In the genomic region with DNA sequence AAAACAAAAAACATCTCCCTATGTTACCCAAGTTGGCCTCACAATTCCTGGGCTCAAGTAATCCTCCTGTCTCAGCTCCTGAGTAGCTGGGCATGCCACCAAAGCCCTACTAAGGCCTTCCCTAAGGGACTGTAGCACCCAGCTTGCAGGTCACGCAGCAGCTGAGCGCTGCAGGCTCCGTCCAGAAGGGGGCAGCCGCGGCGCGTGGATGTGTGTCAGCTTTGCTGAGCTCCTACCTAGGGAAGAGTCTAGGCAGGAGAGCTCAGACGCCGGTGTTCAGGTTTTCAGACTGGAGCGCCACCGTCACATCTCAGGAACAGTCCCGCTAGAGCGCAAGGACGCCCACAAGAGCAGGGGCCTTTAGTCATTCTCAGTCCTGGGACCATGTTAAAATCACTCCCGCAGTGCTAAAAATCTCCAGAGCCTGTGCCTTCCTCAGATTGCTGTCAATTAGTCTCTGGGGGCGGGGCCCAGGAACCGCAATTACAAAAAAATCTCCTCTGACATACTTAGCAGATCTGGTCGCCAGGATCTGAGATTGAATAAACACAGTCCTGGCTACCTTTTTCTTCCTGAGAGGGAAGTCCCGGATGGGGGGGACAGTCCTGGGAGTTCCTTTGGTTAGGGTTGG, we compare ENCODE assay signal across 8 mouse cellular contexts. TPM values are rescaled to one million over a fixed set of nuclear protein-coding genes. Genes with fewer than 3 reads are reported as not detected.
DNase-seq lines count a peak whose midpoint lies in the region; ATAC-seq lines count a peak whose summit lies in the region.

No protein-coding gene starts in this region.

- no peak overlapping the region for H3K4me3 ChIP-seq in forebrain, embryonic 13.5 days
- no peak overlapping the region for H3K4me3 ChIP-seq in neural tube, embryonic 14.5 days (ENCODE audit: low read depth, low read length)

- ATAC-seq in CD4-positive, CD25-positive, alpha-beta regulatory T cell, adult 4 months: peak; percentile 69
- ATAC-seq in forebrain, embryonic 13.5 days: peak; percentile 87
- ATAC-seq in neural tube, embryonic 14.5 days (ENCODE audit: low read depth): peak; percentile 79

- peaks cover 26% of the 10 kb centered on the region for H3K27me3 ChIP-seq in forebrain, embryonic 13.5 days
- H3K27me3 ChIP-seq in neural tube, embryonic 14.5 days (ENCODE audit: control insufficient read depth, insufficient read depth, low read length): no peaks in the 10 kb centered on the region

- H3K9me3 ChIP-seq in forebrain, embryonic 13.5 days (replicated peaks): no peaks in the 10 kb centered on the region
- no peaks in the 10 kb centered on the region for H3K9me3 ChIP-seq in neural tube, embryonic 14.5 days (ENCODE audit: control insufficient read depth, low read length)

- H3K4me2 ChIP-seq in forebrain, embryonic 13.5 days: peak overlapping the region; percentile 49
- peak overlapping the region; percentile 19; the same call in 1 of the 2 replicates for H3K4me2 ChIP-seq in neural tube, embryonic 14.5 days (ENCODE audit: low read depth, low read length)

- intact Hi-C loops in heart, postnatal 14 days (cut with DNase I): loop anchor here (1.0 kb wide), 1 partner anchor 802 kb away; no protein-coding TSS in a partner anchor

- peaks cover 13% of the 10 kb centered on the region for H3K4me1 ChIP-seq in forebrain, embryonic 13.5 days
- H3K4me1 ChIP-seq in neural tube, embryonic 14.5 days (ENCODE audit: control insufficient read depth, insufficient read depth, low read length): peaks cover 3% of the 10 kb centered on the region; the same call in 1 of the 2 replicates

- no peaks in the 10 kb centered on the region for H3K36me3 ChIP-seq in forebrain, embryonic 13.5 days (ENCODE audit: poor library complexity, severe bottlenecking)
- H3K36me3 ChIP-seq in neural tube, embryonic 14.5 days (ENCODE audit: control insufficient read depth, insufficient read depth, low read length): no peaks in the 10 kb centered on the region

- peak; percentile 16 for DNase-seq in c-Kit-positive CD71-positive TER-119-negative erythroid progenitor cells, embryonic 14.5 days (ENCODE audit: low read depth)
- peak; percentile 85 to 91 for DNase-seq in heart, postnatal 14 days
- DNase-seq in kidney, postnatal 4 days: peak; percentile 93 to 94
- peak; percentile 81 to 85 for DNase-seq in lung, adult 18-20 months
- DNase-seq in telencephalon, adult 2 months (ENCODE audit: low read depth, low spot score): peak; percentile 43

- WGBS in forebrain, embryonic 13.5 days: 6% methylated on average over 19 of the region's 19 CpGs
- WGBS in neural tube, embryonic 14.5 days: 7% methylated on average over 19 of the region's 19 CpGs

- no peak overlapping the region for H3K9ac ChIP-seq in forebrain, embryonic 13.5 days
- no peak overlapping the region for H3K9ac ChIP-seq in neural tube, embryonic 14.5 days (replicated peaks; ENCODE audit: low read depth, low read length)

- no peak overlapping the region for H3K27ac ChIP-seq in forebrain, embryonic 13.5 days
- H3K27ac ChIP-seq in neural tube, embryonic 14.5 days (ENCODE audit: low read depth, low read length): no peak overlapping the region

RNA-seq across cellular contexts. Expression of a gene that starts 32.8 kb away (rescaled TPM):
- 1 to 10 TPM; 3.6 to 4.4 TPM for polyA plus RNA-seq in CD4-positive, CD25-positive, alpha-beta regulatory T cell, adult 4 months (2017; shearing (Covaris generic))
- polyA plus RNA-seq in forebrain, embryonic 13.5 days (2015; fragmentation: Nextera tagmentation; extraction: Ambion mirVana): 0.15 TPM in 1 of 2 replicates, not detected in the other
- 1 to 10 TPM; 3.2 to 4.0 TPM for total RNA-seq in heart, postnatal 14 days (2021)
- 0.22 and 0.51 TPM in 2 replicates for polyA plus RNA-seq in neural tube, embryonic 14.5 days (2014; fragmentation: Nextera tagmentation; extraction: Ambion mirVana)

Comparison
In these comparisons a context has a peak if more than half of its experiments do, and no peak if none do; other contexts are left out.
1. DNase-seq: peak in every context shown above with its lines; median percentile 94 in kidney, postnatal 4 days; 88 in heart, postnatal 14 days; 83 in lung, adult 18-20 months; 43 in telencephalon, adult 2 months; 16 in c-Kit-positive CD71-positive TER-119-negative erythroid progenitor cells, embryonic 14.5 days.